Mouse (Mus musculus): ENCODE measurements around the gene Rapgef4.
"Not testable (repeated sequence)": the region's sequence is repeated elsewhere in the genome, so short reads cannot be mapped to it uniquely, and the experiment has no call there.

DNA sequence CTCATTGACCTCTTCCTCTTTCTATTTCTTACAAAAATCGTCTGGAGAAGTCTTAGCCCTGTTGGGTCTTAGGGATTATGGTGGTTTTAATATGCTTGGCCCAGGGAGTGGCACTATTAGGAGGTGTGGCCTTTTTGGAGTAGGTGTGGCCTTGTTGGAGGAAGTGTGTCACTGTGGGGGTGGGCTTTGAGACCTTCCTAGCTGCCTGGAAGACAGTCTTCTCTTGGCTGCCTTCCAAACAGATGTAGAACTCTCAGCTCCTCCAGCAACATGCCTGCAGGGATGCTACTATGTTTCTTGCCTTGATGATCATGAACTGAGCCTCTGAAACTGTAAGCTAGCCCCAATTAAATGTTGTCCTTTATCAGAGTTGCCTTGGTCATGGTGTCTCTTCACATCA is 92.1 kb downstream of the Rapgef4 start:
- not testable (repeated sequence) for TF ChIP-seq EP300, CTCF (IDR thresholded peaks at IDR 0.05; ENCODE audit: low read depth)
